Comparison of ENCODE assay signal across 9 mouse cellular contexts in the genomic region with DNA sequence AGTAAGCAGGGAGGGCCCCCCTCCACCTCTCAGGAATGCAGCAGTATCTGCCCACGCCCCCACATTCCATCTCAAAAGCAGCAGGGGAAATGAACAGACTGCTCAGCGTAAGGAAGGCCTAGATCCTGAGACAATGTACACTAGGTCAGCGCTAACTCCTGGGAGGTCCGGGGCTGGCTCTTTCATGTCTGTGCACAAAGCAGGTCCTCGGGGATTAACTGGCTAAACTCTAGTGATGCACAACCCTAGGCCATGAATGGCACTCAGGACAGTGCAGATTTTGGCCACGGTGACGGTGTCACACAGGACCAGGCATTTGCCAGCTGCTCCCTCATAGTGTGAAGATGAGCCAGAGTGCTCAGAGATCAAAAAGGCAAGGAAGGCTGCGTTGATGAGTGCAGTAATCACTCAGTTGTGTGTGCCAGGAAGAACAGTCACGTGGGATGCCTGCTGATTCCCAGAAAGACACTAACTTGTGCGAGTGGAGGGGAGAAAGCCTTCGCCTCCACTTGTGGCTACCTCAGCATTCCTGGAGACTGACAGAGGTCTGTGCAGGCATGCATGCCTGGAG. TPM values are rescaled to one million over a fixed set of nuclear protein-coding genes. Genes with fewer than 3 reads are reported as not detected.
DNase-seq lines count a peak whose midpoint lies in the region; ATAC-seq lines count a peak whose summit lies in the region.
"Had no signal": no experiment of that assay in that cellular context is flagged by ENCODE, and none has a peak within 500 bp of the region (broad histone marks: within the 10 kb centered on the region; RNA-seq: fewer than 3 reads in every experiment).

No protein-coding gene starts in this region.

- WGBS in kidney, embryonic 15.5 days: 52% methylated on average over 11 of the region's 11 CpGs
- 46% methylated on average over 11 of the region's 11 CpGs for WGBS in stomach, embryonic 15.5 days

- no peaks in the 10 kb centered on the region for H3K9me3 ChIP-seq in kidney, embryonic 15.5 days (replicated peaks)
- H3K9me3 ChIP-seq in stomach, embryonic 15.5 days: no peaks in the 10 kb centered on the region

- H3K4me1 ChIP-seq in kidney, embryonic 15.5 days: peaks cover 38% of the 10 kb centered on the region
- no peaks in the 10 kb centered on the region for H3K4me1 ChIP-seq in stomach, embryonic 15.5 days

- DNase-seq in frontal cortex, postnatal 25 days (ENCODE audit: low spot score in 2 of 2): no peak
- peak; percentile 58 for DNase-seq in right cerebral cortex, adult 18-20 months
- no peak for DNase-seq in right cerebral cortex, postnatal 4 days
- no peak for DNase-seq in left cerebral cortex, adult 11 months (ENCODE audit: low spot score)
- no peak for DNase-seq in urinary bladder, postnatal 10 days (ENCODE audit: low spot score)

- H3K4me2 ChIP-seq in kidney, embryonic 15.5 days: no peak overlapping the region
- H3K4me2 ChIP-seq in stomach, embryonic 15.5 days: no peak overlapping the region

- H3K36me3 ChIP-seq in kidney, embryonic 15.5 days: peaks cover 19% of the 10 kb centered on the region
- no peaks in the 10 kb centered on the region; the same call in 1 of the 2 replicates for H3K36me3 ChIP-seq in stomach, embryonic 15.5 days

- H3K9ac ChIP-seq in kidney, embryonic 15.5 days: no peak overlapping the region
- no peak overlapping the region for H3K9ac ChIP-seq in stomach, embryonic 15.5 days

- H3K27ac ChIP-seq in kidney, embryonic 15.5 days: peak overlapping the region; percentile 52
- H3K27ac ChIP-seq in stomach, embryonic 15.5 days: peak overlapping the region; percentile 11; the same call in 1 of the 2 replicates

- H3K27me3 ChIP-seq in kidney, embryonic 15.5 days: no peaks in the 10 kb centered on the region
- H3K27me3 ChIP-seq in stomach, embryonic 15.5 days (replicated peaks): no peaks in the 10 kb centered on the region
- H3K27me3 ChIP-seq: CH12.LX had no signal

- no peak overlapping the region for H3K4me3 ChIP-seq in kidney, embryonic 15.5 days (replicated peaks)
- H3K4me3 ChIP-seq in stomach, embryonic 15.5 days (replicated peaks): no peak overlapping the region

- peak; percentile 55; the same call in 1 of the 2 replicates for ATAC-seq in frontal cortex, adult (ENCODE audit: low TSS enrichment)
- peak; percentile 69 for ATAC-seq in kidney, embryonic 15.5 days (replicated peaks; ENCODE audit: low FRiP score)
- ATAC-seq in stomach, embryonic 15.5 days (ENCODE audit: insufficient read depth, low FRiP score, low read depth): no peak

RNA-seq across cellular contexts. Expression of a gene that starts 28.9 kb away (rescaled TPM):
- 37.9 and 40.5 TPM in 2 replicates for polyA plus RNA-seq in kidney, embryonic 15.5 days (2015; fragmentation: Nextera tagmentation; extraction: Ambion mirVana)
- polyA plus RNA-seq in stomach, embryonic 15.5 days (2015; fragmentation: Nextera tagmentation; extraction: Ambion mirVana): 77.2 and 80.9 TPM in 2 replicates

RNA-seq across cellular contexts. Expression of a gene that starts 47.1 kb away (rescaled TPM):
- polyA plus RNA-seq in kidney, embryonic 15.5 days (2015; fragmentation: Nextera tagmentation; extraction: Ambion mirVana): not detected in 2 replicates
- polyA plus RNA-seq in stomach, embryonic 15.5 days (2015; fragmentation: Nextera tagmentation; extraction: Ambion mirVana): not detected in 2 replicates
